Mouse (Mus musculus) limb, embryonic 13.5 days (tissue): ENCODE results near the gene AI597479. TPM values are rescaled to one million over a fixed set of nuclear protein-coding genes. Genes with fewer than 3 reads are reported as not detected.

Experiments used
- ATAC-seq: fragments of 200-750 bp; cut with Nextera tagmentation; 2 replicates; pipeline ENCODE4 v1.8.0; 2017; ENCODE audit warnings: low read depth, moderate number of reproducible peaks, moderate TSS enrichment; ENCODE audit not compliant: low FRiP score
- H3K27ac ChIP-seq: fragments of 300-500 bp; sonication (generic); 2 replicates; pipeline ENCODE4 v1.5.1; 2015; ENCODE audit warnings: inconsistent platforms, mild to moderate bottlenecking, moderate library complexity
- H3K27me3 ChIP-seq: fragments of 300-500 bp; sonication (generic); 2 replicates; pipeline ENCODE4 v1.6.1; 2015; ENCODE audit warnings: mild to moderate bottlenecking, inconsistent platforms
- H3K36me3 ChIP-seq: fragments of 300-500 bp; sonication (generic); 2 replicates; pipeline ENCODE4 v1.6.1; 2015; ENCODE audit warnings: inconsistent platforms, mild to moderate bottlenecking, moderate library complexity
- H3K4me1 ChIP-seq: fragments of 300-500 bp; sonication (generic); 2 replicates; pipeline ENCODE4 v1.6.1; 2015; ENCODE audit warnings: inconsistent platforms
- H3K4me2 ChIP-seq: fragments of 300-500 bp; sonication (generic); replicated peaks from 2 replicates; pipeline ENCODE4 v1.6.1; 2015; ENCODE audit warnings: inconsistent platforms, mild to moderate bottlenecking, moderate library complexity
- H3K4me3 ChIP-seq: fragments of 300-500 bp; sonication (generic); 2 replicates; pipeline ENCODE4 v1.5.1; 2015; ENCODE audit warnings: moderate library complexity, mild to moderate bottlenecking, inconsistent platforms
- H3K9ac ChIP-seq: fragments of 300-500 bp; sonication (generic); 2 replicates; pipeline ENCODE4 v1.6.1; 2015; ENCODE audit warnings: mild to moderate bottlenecking, inconsistent platforms
- H3K9me3 ChIP-seq: fragments of 300-500 bp; sonication (generic); 2 replicates; pipeline ENCODE4 v1.6.1; 2016; ENCODE audit warnings: inconsistent platforms
- WGBS: fragments of 180-500 bp; shearing (Covaris S2); methylation state at CpG from one replicate; pipeline ENCODE4 v1.1.7; 2015; 5-methylcytosine and 5-hydroxymethylcytosine counted together
- polyA plus RNA-seq: library from polyadenylated mRNA; unstranded; fragments of >200 nt; fragmentation: Nextera tagmentation; extraction: Ambion mirVana; gene quantifications from 2 replicates; pipeline ENCODE4 v1.2.1, GENCODE M21; 2015

The AI597479 gene
- 37.2 and 38.1 TPM in 2 replicates for polyA plus RNA-seq

DNA sequence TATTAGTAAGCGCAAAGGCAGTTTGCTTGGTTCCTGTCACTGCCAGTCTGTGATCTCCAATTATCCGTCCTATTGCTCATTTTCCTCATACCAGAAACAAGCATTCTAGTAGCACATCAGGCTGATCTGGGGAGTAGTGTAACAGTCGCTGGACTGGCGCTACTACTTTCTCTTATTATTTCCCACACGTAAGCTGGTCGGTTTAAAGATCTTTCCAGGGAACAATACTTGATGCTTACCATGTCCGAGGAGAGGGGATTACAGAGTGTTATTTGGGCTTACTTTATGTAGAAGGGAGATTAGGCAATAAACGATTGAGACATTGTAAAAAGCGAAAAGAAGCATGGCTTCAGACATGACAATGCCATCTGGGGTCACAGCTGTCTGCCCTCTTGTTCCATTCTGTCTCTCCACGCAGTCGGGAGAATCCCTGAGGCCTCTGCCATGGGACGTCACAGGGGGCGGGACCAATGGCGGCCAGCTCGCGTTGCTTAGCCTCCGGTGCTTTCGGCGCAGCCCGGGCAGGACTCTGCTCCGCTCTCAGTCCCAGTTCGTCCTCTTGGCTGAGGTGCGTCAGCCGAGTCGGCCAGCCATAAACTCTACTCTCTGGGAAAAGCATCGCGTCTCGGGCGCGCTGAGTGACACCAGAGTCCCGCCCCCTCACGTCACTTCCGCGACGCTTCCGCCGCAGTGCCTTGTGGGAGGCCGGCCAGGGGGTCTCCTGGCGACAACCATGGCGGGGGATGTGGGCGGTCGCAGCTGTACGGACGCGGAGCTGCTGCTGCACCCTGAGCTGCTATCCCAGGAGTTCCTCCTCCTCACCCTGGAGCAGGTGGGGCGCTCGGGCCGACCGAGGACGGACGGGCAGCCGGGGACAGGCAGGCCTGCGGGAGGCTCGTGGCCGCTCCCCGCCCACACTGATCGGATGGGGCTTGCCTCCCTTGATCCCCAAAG is at the start of gene AI597479, which contains the start of gene Tgfbrap1:
TSS of gene AI597479 (plus strand) at position 680 of the 954 bp plus-strand sequence.
TSS of gene Tgfbrap1 (minus strand) at position 607 of the 954 bp plus-strand sequence.
- Histone ChIP-seq H3K4me2 (peak within 1 kb of the TSS; percentile 81), H3K36me3 (peaks cover 28% of the 10 kb centered on the region), H3K27me3 (no peaks in the 10 kb centered on the region), H3K4me1 (peaks cover 7% of the 10 kb centered on the region), H3K4me3 (peak within 1 kb of the TSS; percentile 96), H3K9me3 (no peaks in the 10 kb centered on the region), H3K27ac (peak within 1 kb of the TSS; percentile 99), H3K9ac (peak within 1 kb of the TSS; percentile 94)
- under 1% methylated on average over 57 of the region's 57 CpGs for WGBS
- peak; percentile 96 for ATAC-seq

- Histone ChIP-seq H3K4me3 (no peak overlapping the region), H3K27ac (no peak overlapping the region), H3K27me3 (no peaks in the 10 kb centered on the region), H3K4me2 (no peak overlapping the region), H3K4me1 (no peaks in the 10 kb centered on the region), H3K36me3 (peaks cover 75% of the 10 kb centered on the region), H3K9me3 (no peaks in the 10 kb centered on the region), H3K9ac (no peak overlapping the region)
- WGBS, result 94% methylated on average over 5 of the region's 5 CpGs
- ATAC-seq, result no peak
Observed at GRCm38 (mm10) chr1:43051903-43052302, 46.6 kb upstream of the AI597479 start.

- ATAC-seq, result peak; percentile 87; the same call in 1 of the 2 replicates
- Histone ChIP-seq H3K9ac (no peak overlapping the region), H3K9me3 (no peaks in the 10 kb centered on the region), H3K36me3 (peaks cover 62% of the 10 kb centered on the region), H3K4me1 (no peaks in the 10 kb centered on the region), H3K4me3 (no peak overlapping the region), H3K27me3 (no peaks in the 10 kb centered on the region), H3K27ac (no peak overlapping the region), H3K4me2 (no peak overlapping the region)
- WGBS, result 46% methylated on average over 9 of the region's 9 CpGs
Observed at GRCm38 (mm10) chr1:43065615-43066310, 32.7 kb upstream of the AI597479 start.

DNA sequence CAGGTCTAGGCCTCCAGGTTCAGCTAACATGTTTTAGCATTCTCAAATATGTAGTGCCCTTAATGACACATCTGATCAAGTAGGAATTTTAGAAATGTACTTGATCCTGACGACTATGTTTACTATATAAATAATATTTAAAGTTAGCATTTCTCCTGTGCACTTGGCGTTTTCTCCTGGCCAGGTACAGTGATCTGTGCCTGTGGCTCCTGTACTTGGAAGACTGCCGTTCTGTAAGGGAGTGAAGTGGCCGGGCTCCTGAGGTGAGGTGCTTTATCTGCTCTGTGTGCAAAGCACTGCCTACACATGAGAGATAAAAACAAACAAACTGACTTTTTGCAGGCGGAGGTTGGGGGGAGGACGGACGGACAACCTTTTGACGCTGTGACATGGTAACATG is 31.9 kb upstream of the AI597479 start:
- Histone ChIP-seq H3K4me3 (no peak overlapping the region), H3K36me3 (peaks cover 61% of the 10 kb centered on the region), H3K4me1 (no peaks in the 10 kb centered on the region), H3K27me3 (no peaks in the 10 kb centered on the region), H3K9me3 (no peaks in the 10 kb centered on the region), H3K27ac (no peak overlapping the region), H3K4me2 (no peak overlapping the region), H3K9ac (no peak overlapping the region)
- ATAC-seq, result no peak
- 91% methylated on average over 8 of the region's 8 CpGs for WGBS

GRCm38 (mm10) chr1:43067551-43067950 is 31.0 kb upstream of the AI597479 start:
- peaks cover 60% of the 10 kb centered on the region for H3K36me3 ChIP-seq
- no peak overlapping the region for H3K4me2 ChIP-seq
- no peak overlapping the region for H3K9ac ChIP-seq
- no peaks in the 10 kb centered on the region for H3K9me3 ChIP-seq
- WGBS, result 79% methylated on average over 7 of the region's 7 CpGs
- no peak overlapping the region for H3K4me3 ChIP-seq
- H3K27ac ChIP-seq, result no peak overlapping the region
- no peak for ATAC-seq
- no peaks in the 10 kb centered on the region for H3K27me3 ChIP-seq
- no peaks in the 10 kb centered on the region for H3K4me1 ChIP-seq

DNA sequence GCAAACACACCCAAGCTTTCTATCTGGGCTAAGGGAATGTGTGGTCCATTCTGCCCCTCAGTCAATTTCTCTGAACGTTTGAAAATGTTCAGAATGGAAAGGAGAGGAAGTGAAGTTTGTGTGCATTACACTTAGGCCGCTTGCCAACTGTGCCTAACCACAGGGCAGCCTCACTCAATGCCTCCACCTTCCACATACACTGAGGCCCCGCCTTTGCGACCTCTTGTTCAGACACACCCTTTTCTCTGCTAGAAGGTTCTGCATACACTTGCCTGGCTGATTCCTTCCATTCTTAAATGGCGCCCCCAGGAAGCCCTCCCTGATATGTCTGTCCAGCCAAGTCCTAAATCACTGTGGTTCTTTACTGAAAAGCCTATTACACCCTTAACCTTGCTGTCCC is 27.8 kb upstream of the AI597479 start:
- H3K36me3 ChIP-seq, result peaks cover 58% of the 10 kb centered on the region
- H3K4me2 ChIP-seq, result no peak overlapping the region
- no peak overlapping the region for H3K4me3 ChIP-seq
- H3K9me3 ChIP-seq, result no peaks in the 10 kb centered on the region
- WGBS, result 84% methylated on average over 5 of the region's 5 CpGs
- ATAC-seq, result no peak
- no peak overlapping the region for H3K27ac ChIP-seq
- H3K27me3 ChIP-seq, result no peaks in the 10 kb centered on the region
- no peak overlapping the region for H3K9ac ChIP-seq
- no peaks in the 10 kb centered on the region for H3K4me1 ChIP-seq

GRCm38 (mm10) chr1:43072028-43072427 is 26.5 kb upstream of the AI597479 start:
- H3K9ac ChIP-seq, result no peak overlapping the region
- ATAC-seq, result no peak
- no peak overlapping the region for H3K27ac ChIP-seq
- H3K4me1 ChIP-seq, result no peaks in the 10 kb centered on the region
- 94% methylated on average over 8 of the region's 8 CpGs for WGBS
- H3K4me3 ChIP-seq, result no peak overlapping the region
- peaks cover 51% of the 10 kb centered on the region for H3K36me3 ChIP-seq
- no peak overlapping the region for H3K4me2 ChIP-seq
- H3K9me3 ChIP-seq, result no peaks in the 10 kb centered on the region
- H3K27me3 ChIP-seq, result no peaks in the 10 kb centered on the region

- ATAC-seq, result no peak
- Histone ChIP-seq H3K27me3 (no peaks in the 10 kb centered on the region), H3K36me3 (peaks cover 47% of the 10 kb centered on the region), H3K4me2 (no peak overlapping the region), H3K4me1 (no peaks in the 10 kb centered on the region), H3K9ac (no peak overlapping the region), H3K27ac (no peak overlapping the region), H3K4me3 (no peak overlapping the region), H3K9me3 (no peaks in the 10 kb centered on the region)
- WGBS, result 46% methylated on average over 1 of the region's 1 CpGs
Observed at GRCm38 (mm10) chr1:43072561-43072960, 25.9 kb upstream of the AI597479 start.

- no peak overlapping the region for H3K4me2 ChIP-seq
- no peak overlapping the region for H3K9ac ChIP-seq
Observed at GRCm38 (mm10) chr1:43074791-43075190, 23.7 kb upstream of the AI597479 start.

GRCm38 (mm10) chr1:43078124-43078523 is 20.4 kb upstream of the AI597479 start:
- no peaks in the 10 kb centered on the region for H3K4me1 ChIP-seq
- ATAC-seq, result no peak
- no peaks in the 10 kb centered on the region for H3K9me3 ChIP-seq
- no peak overlapping the region for H3K9ac ChIP-seq
- H3K27me3 ChIP-seq, result no peaks in the 10 kb centered on the region
- H3K36me3 ChIP-seq, result peaks cover 17% of the 10 kb centered on the region
- H3K4me3 ChIP-seq, result no peak overlapping the region
- 91% methylated on average over 2 of the region's 2 CpGs for WGBS
- no peak overlapping the region for H3K4me2 ChIP-seq
- H3K27ac ChIP-seq, result no peak overlapping the region

More at GRCm38 (mm10) chr1:43074791-43075190, 23.7 kb upstream of the AI597479 start:
- Histone ChIP-seq H3K9me3 (no peaks in the 10 kb centered on the region), H3K36me3 (peaks cover 38% of the 10 kb centered on the region), H3K4me3 (no peak overlapping the region), H3K27me3 (no peaks in the 10 kb centered on the region), H3K27ac (no peak overlapping the region), H3K4me1 (no peaks in the 10 kb centered on the region)
- ATAC-seq, result no peak
- 84% methylated on average over 2 of the region's 2 CpGs for WGBS

GRCm38 (mm10) chr1:43082946-43083345 is 15.6 kb upstream of the AI597479 start:
- H3K36me3 ChIP-seq, result no peaks in the 10 kb centered on the region; the same call in 1 of the 2 replicates
- no peaks in the 10 kb centered on the region for H3K4me1 ChIP-seq
- H3K4me3 ChIP-seq, result no peak overlapping the region
- no peak for ATAC-seq
- H3K27me3 ChIP-seq, result no peaks in the 10 kb centered on the region
- no peak overlapping the region for H3K4me2 ChIP-seq
- 91% methylated on average over 5 of the region's 5 CpGs for WGBS
- no peak overlapping the region for H3K27ac ChIP-seq
- H3K9ac ChIP-seq, result no peak overlapping the region
- H3K9me3 ChIP-seq, result no peaks in the 10 kb centered on the region

DNA sequence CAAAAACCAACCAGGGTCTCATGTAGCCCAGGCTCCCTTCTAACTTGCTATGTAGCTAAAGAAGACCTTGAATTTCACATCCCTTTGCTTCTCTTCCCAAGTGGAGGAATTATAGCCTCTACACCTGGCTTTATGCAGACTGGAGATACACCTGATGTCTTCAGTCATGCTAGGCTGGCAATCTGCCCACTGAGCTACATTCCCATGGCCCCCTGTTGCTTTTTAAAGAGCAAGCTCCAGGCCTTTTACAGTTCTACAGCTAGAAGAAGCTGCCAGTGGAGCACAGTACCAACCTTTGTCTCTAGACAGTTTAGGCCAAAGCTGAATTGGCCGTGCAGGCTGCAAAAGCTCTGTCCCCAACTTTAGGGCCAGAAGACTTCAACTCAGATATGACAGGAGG is 8.1 kb upstream of the AI597479 start:
- Histone ChIP-seq H3K4me2 (no peak overlapping the region), H3K27me3 (no peaks in the 10 kb centered on the region), H3K9ac (no peak overlapping the region), H3K4me3 (no peak overlapping the region), H3K27ac (no peak overlapping the region), H3K4me1 (peaks cover 14% of the 10 kb centered on the region), H3K9me3 (no peaks in the 10 kb centered on the region), H3K36me3 (0 out of 2 replicates have a peak, but pooled peaks cover 5% of the 10 kb centered on the region)
- 79% methylated on average over 1 of the region's 1 CpGs for WGBS
- ATAC-seq, result no peak
